Mouse (Mus musculus): ENCODE results near the gene Cdkn1a.
A peak's percentile ranks its signal among the peaks of the same experiment; 100 is the strongest.
"Not testable (repeated sequence)": the region's sequence is repeated elsewhere in the genome, so short reads cannot be mapped to it uniquely, and the experiment has no call there.

Cdkn1a gene

DNA sequence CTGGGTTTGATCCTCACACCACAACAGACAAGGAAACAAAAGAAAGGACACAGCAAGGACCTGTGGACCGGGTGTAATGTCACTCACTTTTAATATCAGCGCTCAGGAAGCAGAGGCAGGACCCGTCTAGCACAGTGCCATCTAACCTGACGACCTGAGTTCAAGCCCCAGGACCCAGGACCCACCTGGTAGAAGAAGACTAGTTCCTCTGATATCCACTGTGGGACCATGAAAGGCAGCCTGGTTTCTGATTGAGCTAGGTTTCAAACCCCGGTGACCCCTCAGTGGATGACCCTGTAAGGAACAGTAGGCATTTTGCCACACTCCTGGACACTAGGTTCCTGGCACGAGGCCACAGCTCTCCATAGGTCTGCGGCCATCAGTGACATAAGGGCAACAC lies 6.1 kb upstream of the Cdkn1a start:
- no peak for DNase-seq

DNA sequence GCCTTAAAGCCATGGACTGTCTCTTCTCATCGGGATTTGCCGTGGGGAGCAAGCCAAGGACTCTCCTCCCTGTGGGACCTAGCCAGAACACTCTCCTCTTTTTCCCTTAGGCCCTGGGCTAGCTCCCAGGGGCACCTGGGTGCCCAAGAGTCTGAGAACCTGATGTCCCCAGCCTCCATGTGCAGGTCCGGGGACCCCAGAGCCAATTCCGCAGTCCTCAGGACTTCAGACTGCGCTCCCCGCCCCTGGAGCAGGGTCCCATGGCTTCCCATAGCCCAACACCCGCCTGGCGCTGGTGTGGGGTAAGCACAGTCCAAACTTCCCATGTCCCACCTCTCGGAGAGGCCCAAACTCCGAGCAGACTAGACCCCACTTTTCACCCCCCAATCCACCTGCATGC lies 5.5 kb upstream of the Cdkn1a start:
- DNase-seq, result no peak

DNA sequence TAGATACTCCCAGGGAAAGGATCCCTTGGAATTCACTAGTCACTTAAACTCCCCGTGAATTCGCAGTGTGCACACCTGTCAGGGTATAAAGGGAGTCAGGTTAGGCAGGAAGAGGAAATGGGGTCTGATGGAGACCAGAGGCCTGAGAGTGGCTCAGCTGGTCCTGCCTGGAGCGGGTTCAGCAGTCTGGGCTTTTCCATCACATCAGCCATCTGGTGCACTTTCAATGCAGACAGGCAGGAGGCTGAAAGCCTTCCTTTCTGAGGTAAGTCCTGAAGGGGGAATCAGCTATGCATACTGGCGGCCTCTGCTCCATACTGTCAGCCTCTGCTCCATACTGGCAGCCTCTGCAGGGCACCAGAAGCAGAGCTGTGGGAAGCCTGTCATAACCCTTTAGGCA lies 3.9 kb upstream of the Cdkn1a start:
- no peak for DNase-seq

DNA sequence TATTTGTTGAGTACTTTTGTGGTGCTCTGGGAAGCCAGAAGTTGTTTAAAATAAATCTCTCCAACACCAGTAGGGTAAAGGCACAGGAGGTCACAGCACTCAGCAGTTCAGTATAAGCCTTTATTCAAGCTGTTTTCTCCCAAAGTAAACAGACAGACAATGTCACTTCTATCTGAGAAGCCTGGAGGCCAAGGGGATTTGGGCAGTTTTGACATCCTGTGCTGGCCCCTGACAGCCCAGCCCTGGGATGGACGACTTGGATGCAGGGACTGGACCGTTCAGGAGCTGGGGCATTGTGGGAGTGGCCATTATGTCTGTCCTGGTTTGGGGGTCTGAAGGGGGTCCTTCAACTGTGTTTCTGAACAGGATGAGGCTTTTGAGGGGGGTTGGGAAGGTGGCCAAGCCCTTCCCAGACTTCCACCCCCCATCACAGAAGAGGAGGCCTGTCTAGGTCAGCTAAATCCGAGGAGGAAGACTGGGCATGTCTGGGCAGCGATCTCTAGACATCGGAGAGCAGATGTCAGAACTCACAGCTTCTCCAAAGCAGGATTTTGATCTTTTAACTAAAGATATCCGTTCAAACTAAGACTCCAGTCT lies 670 bp downstream of the Cdkn1a start:
- no peak for DNase-seq

DNA sequence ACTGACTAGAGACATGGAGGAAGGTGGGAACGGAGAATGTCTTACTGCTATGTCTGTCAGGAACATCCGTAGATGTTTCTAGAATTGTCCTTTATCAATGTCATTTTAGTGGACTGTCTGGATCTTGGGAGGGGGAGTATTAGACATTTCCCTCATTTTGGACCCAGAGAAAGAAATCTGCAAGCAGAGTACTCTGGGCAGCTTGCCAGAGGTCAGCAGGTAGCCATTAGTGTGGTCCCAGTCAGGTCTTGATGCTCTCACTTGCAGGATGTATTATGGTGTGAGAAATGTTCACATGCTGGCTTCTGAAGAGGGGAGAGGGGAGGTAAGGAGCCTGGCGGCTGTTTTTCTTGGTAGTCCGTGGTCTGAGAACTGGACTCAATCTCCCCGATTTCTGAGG lies 1.7 kb downstream of the Cdkn1a start:
- no peak for DNase-seq

DNA sequence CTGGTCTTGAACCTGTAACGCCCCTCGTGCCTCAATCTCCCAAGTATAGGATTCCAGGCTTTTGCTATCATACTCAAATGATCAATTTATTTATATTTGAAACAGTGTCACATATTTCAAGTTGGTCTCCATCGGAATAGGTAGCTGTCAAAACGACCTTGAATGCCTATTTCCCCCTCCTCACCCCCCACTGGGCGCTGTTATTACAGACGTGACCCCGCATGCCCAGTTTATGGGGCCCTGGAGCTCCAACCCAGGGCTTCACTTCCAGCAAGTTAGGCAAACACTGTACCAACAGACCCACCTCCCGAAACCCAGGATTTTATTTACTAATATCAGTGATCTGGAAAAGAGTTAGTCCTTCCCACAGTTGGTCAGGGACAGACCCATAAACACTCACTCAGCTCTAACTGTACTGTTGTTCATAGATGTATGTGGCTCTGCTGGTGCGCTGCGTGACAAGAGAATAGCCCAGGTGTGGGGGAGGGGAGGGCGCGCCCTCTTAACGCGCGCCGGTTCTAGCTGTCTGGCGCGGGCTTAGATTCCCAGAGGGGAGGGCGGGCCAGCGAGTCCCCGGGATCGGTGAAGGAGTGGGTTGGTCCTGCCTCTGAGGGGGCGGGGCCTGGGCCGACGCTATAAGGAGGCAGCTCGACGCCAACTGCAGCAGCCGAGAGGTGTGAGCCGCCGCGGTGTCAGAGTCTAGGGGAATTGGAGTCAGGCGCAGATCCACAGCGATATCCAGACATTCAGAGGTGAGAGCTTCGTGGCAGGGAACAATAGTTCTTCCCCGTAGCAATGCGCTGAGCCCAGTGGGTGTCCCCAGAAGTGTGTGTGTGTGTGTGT lies 2.6 kb downstream of the Cdkn1a start:
- peak; percentile 67 for DNase-seq

DNA sequence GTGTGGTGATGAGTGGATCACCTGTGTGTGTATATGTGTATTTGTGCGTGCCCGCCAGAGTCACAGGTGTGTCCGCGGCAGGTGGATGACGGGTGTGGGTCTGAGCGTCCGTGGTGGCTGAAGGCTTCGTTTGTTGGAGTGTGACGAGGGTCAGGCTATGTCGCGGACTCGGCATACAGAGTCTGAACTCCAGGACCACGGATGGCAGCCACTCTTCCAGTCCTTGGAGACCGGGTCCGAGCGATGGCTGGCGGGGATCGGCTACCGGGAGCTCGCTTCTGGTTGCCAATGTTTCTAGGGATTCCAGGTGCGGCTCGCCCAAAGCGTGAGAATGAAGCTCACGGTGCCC lies 3.2 kb downstream of the Cdkn1a start:
- no peak for DNase-seq

DNA sequence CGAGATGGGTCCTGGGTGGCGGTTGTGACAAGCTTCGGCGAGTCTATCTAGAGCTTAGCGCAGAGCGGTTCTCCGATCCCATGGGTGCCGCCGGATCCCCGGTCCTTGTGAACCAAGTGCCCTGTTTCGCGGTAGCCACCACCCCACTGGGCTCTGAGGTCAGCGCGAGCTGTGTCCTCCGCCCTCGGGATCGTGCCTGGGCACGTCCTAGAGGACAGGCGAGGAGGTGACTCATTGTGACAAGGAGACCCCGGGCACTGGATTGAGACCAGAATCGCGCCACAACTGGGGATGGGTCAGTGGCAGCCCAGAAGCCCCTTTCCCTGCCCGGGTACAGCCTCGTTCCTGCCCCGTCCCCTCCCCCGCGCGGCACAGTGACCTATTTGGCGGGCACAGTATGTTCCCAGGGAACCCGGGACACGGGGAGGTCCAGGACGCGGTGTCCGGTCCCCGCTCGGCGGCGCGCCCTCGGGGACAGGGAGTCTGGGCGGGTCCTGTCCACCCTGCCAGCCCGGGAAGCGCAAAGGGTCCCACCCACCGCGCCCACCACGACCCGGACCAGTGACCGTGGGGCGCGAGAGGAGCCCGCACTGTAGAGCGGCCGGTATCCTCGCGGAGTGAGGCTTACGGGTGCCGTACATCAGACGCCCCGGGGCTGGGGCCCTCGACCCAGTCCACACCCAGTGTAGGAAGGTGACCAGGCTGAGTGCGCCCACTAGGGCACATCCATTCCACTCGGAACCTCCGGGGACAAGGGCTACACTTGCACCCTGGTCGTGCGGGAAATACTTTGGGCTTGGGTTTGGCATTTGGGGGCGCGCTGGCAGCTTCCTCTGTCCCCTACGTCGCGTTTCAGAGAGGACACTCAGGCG lies 3.8 kb downstream of the Cdkn1a start:
- DNase-seq, result peak; percentile 60

DNA sequence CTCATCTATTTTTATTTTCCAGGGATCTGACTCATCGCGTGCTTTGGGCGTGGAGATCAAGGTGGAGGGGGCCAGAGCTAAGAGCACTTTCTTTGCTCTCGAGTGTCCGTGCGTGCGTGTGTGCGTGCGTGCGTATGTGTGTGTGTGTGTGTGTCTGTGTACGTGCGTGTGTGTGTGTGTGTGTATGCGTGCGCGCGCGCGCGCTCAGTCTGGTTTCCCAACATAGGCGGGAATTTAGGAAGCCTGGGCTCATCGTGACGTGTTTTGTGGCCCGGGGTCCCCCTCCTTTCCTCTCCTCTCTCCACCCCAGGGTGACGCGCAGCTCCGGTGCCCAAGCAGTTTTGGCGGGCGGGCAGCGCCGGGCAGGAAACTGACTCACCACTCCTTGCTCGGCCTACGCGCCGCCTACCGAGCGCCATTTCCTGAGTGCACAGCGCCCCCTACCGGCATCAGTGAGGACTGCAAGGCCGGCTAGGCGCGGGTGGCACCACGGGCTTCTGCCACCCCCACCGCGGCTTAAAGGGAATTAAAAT lies 4.5 kb downstream of the Cdkn1a start:
- DNase-seq, result peak; percentile 98

DNA sequence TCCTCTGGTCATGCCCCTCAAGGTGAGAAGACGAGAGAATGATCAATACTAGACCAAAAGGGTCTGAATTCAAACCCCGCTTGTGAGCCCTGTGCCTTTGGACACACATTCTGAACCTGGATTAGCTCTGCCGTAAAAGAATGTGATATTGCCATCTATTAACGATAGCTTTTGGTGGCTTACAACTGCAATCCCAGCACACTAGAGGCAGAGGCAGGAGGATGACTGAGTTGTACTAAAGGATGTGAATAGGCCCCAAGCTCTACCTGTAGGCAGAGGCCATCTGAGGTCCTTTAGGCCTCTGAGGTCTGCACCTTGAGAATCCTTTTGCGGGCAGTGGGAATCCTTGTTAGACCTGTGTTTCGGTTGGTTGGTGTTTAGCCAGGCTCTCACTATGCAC lies 5.5 kb downstream of the Cdkn1a start:
- no peak for DNase-seq

DNA sequence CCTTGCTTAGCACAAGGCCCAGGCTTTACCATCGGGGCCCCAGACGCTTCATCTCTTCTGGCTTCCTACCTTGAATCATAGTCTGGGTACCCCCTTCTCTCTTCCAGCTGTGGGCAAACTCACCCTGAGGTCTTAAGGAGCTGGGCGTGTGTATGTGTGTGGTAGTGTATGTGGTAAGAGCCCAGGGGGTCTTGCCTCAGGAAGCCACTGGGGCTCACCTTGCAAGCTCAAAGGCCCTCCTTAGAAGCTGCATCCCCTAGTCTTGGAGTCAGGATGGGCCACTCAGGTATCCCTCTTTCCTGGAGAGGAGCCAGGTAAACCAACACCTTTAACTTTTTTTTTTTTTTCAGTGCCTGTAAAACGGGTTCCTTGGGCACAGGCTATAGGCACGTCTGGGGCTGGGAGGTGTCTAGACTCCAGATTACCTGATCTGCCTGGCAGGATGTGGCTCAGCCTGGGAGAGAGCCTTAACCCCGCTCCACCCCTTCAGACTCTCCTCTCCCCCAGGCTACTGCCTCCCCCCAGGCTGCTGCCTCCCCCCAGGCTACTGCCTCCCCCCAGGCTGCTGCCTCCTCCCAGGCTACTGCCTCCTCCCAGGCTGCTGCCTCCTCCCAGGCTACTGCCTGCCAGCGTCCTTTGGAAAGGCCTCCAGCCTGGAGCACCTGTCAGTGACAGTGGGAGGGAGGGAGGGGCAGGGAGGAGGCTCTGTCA lies 6.2 kb downstream of the Cdkn1a start:
- DNase-seq, result no peak

DNA sequence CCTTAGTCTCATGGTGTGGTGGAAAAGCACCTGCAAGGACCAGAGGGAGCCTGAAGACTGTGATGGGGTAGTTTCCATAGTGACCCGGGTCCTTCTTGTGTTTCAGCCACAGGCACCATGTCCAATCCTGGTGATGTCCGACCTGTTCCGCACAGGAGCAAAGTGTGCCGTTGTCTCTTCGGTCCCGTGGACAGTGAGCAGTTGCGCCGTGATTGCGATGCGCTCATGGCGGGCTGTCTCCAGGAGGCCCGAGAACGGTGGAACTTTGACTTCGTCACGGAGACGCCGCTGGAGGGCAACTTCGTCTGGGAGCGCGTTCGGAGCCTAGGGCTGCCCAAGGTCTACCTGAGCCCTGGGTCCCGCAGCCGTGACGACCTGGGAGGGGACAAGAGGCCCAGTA lies 7.5 kb downstream of the Cdkn1a start:
- no peak for DNase-seq

DNA sequence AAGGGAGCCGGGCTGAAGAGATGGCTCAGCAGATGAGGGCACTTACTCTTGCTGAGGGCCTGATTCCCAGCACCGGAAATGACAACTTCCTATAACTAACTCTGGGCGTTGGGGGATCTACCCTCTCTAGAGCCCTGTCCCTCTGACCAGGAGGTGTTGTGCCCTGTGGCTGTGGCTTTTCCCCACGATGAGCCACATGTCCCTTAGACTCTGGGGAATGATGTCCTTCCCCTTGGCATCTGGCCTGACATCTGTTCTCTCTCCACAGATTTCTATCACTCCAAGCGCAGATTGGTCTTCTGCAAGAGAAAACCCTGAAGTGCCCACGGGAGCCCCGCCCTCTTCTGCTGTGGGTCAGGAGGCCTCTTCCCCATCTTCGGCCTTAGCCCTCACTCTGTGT lies 8.3 kb downstream of the Cdkn1a start:
- DNase-seq, result no peak

DNA sequence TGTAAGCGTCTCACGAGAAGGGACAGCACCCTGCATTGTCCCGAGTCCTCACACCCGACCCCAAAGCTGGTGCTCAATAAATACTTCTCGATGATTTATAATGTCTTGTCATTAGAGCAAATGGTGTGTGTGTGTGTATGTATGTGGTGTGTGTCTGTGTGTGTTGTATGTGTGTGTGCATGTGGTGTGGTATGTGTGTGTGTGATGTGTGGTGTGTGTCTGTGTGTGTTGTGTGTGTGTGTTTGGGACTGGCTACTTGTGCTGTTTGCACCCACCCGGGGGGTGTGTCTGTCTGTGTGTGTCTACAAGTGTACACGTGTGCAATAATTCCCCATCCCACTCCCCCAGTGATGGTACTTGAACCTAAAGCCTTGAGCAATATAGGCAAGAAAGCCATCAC lies 9.9 kb downstream of the Cdkn1a start:
- DNase-seq, result no peak

DNA sequence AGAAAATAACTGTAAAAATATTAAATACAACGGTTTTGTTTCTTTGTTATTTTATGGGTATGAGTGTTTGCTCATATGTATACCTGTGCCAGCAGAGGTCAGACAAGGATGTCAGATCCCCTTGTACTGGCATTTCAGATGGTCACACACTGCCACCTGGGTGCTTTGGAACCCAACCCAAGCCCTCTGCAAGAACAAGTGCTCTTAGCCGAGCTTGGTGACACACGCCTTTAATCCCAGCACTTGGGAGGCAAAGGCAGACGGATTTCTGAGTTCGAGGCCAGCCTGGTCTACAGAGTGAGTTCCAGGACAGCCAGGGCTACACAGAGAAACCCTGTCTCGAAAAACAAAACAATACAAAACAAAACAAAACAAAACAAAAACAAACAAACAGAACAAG lies 19.6 kb downstream of the Cdkn1a start:
- not testable (repeated sequence) for DNase-seq

DNA sequence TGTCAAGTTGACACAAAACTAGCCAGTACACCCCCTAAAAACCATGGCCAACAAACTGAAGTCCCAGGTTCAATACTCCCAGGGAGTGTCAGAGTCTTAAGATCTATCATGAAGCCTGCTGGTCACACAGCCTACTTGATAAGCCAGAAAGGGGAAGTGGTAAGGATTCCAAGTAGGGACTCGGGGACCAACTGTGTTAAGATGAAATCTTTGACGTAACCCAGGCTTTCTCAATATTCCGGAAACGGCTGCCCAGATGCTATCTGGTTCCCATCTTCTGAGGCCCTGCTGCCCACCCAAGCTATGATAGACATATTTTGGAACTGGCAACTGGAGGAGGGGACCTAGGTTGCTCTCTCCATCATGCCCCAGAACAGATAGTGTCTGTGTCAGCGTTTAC lies 20.6 kb downstream of the Cdkn1a start:
- DNase-seq, result no peak

DNA sequence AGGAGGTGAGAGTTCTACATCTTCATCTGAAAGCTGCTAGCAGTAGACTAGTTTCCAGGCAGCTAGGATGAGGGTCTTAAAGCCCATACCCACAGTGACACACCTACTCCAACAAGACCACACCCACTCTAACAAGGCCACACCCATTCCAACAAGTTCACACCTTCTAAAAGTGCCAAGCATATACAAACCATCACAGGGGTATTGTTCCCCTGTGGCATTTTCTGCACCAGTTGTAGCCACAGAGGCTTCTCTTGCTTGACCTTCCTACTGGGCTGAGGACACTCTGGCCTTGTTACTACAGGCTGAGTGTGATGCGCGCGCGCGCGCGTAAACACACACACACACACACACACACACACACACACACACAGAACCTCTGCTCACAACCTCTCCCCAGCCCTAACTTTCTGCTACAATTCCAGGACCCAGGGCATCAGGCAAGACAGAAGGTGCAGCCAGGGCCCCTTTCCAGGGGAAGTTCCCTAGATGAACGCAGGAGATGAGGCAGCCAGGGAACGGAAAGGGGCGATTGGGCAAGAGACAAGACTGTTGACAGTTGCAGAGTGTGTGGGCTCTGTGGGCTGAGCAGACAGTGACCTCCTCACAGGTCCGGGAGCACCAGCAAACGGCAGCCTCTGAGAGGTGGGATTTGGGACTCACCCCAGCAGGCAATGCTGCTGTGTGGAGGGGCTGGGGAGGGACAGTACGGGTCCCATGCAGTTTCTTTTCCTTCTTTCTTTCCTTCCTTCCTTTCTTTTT lies 23.0 kb downstream of the Cdkn1a start, which contains the start of gene Rab44:
TSS of gene Rab44 (plus strand) at position 555 of the 762 bp plus-strand sequence.
- DNase-seq, result no peak

DNA sequence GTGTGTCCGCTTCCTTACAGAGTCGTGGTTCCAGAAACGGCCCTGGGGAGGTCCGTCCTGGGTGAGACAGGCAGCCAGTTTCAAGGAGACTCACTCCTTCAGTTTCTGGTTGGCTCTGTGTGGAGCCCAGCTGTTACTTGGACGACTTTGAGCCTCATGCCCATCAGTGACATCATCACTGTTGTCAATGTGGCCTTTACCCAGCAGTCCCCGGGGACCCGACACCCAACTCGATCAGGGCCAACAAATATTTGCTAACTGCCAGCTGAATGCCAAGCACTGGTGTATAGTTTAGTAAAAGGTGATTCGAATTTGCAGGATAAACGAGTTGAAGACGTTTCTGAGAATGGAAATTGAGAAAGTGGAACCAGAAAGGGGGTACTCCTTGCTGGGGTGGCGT lies 25.2 kb downstream of the Cdkn1a start:
- DNase-seq, result no peak

DNA sequence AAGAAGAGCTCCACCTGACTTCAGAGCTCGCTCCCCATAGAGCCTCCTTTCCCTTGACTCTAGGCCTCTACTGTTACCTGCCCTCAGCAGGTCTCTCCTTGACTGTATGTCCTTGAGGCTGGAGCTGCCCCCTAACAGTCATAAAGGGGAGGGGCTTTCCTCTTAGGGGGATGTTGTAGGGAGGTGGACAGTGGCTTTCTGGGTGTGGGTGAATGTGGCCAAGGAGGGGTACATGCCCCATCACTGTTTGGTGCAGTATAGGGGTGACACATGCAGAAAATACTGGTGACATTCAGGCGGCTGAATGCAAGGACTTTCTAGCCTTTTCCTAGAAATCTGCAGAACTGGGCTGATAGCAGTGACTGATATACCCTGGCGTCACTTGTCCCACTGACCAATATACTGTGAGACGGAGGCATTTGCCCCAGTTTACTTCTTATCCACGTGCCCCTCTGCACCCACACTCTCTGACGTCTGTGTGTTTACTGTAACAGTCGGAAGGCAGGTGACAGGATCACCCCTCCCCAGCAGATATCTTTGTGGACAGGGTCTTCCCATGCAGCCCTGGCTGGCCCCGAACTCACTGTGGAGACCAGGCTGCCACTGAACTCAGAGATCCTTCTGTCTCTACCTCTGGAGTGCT lies 26.4 kb downstream of the Cdkn1a start:
- no peak for DNase-seq

DNA sequence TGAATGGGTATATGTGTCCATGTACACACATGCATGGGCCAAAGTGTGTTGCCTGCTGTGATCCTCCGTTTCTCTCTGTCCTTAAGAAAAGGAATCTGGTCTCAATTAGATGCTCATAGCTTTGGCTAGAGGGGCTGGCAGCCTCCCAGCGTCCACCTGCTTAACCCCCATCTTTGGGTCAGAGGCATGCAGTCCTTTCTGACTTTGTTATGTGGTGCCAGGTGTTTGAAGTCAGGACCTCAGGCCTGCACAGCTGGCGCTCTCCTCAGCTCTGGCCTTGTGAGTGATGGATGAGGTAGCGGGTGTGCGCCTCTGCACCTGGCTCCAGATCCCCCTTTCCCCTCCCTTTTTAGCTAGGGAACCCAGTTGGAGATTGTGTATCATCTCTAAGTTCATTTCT lies 27.3 kb downstream of the Cdkn1a start:
- DNase-seq, result no peak

DNA sequence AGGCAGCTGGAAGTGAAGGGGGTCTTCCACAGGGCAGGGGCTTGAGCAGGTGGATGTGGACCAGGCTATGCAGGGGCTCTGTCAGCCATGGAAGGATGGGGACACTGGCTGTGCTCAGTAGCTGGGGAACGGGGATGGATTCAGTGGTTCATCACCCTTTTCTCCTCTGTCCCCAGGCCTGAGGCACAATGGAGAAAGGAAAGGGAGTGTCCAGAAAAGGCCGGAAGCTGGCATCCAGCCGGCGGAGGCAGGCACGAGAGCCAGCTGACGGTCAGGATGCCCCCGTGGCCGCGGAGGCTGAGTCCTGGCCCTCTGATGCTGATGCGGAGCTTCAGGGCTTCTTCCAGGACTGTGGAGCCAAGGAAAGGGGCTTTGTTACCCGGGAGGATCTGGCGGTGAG lies 29.9 kb downstream of the Cdkn1a start:
- DNase-seq, result no peak

DNA sequence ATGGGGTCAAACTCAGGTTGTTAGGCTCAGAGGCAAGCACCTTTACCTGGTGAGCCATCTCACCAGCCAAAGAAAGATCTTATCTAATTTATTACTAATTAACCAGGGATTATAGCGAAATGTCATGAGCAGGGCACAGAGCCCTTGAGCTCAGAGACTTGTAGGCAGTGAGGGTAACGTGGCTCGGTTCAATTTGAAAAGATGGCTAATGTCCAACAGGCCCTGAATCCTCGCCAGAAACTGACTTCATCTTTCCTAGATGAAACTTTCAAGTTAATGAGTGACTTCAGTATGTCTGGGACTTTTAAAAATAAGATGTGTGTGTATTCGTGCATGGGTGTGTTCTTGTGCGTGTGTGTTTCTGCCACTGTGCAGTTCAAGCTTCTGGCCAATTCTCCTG lies 32.0 kb downstream of the Cdkn1a start:
- no peak for DNase-seq
